Mouse (Mus musculus) ES-CJ7 (cell line): ENCODE measurements at regions not wholly inside any gene's neighbourhood (a gene's known extent, or its start where the extent isn't known, plus 50 kb on each side); places are given as distances from the start of the nearest gene placed in this dataset.

Source experiments
- DNase-seq: peaks from one replicate; pipeline ENCODE4 v3.0.0; 2011; ENCODE audit warnings: low read depth, low spot score

GRCm38 (mm10) chr5:22433512-22433911 lies 89.0 kb upstream of the Reln start:
- no peak for DNase-seq

DNA sequence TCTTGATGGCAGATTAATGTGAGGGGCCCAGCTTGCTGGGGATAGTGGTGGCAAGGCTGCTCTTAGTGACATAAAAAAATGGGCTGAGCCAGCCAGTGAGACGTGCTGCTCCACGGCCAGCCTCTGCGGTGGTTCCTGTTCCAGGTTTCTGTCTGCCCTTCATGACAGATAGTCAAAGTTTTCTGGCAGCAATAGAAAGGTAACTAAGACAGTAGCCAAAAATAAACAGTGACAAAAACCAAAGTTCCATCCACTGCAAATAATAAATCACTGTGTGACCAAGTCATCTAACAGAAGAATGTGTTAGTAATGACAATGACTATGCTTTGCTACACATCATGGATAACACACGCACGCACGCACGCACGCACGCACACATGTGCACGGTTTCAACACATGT lies 87.2 kb upstream of the Reln start:
- no peak for DNase-seq

- peak; percentile 26 for DNase-seq
These were observed 81.4 kb upstream of the Reln start for GRCm38 (mm10) chr5:22425706-22426417.

DNA sequence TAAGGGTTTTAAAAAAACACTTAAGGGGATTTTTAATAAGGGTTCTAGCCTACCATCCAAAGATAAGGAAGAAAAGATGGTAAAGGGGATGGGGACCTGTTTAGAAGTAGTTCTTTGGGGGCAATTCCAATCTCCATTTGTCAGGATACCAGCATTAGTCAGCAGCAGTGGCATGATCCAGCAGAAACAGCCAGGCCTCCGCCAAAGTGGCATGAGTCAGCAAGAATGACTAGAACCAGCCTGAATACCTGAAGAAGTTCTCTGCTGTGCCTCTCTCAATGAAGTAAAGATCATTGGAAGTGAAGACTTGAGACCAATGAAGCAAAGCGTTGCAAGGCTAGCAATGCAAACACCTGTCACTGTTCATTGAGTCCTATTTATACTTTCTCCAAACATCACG lies 71.5 kb upstream of the Reln start:
- peak; percentile 6 for DNase-seq

DNA sequence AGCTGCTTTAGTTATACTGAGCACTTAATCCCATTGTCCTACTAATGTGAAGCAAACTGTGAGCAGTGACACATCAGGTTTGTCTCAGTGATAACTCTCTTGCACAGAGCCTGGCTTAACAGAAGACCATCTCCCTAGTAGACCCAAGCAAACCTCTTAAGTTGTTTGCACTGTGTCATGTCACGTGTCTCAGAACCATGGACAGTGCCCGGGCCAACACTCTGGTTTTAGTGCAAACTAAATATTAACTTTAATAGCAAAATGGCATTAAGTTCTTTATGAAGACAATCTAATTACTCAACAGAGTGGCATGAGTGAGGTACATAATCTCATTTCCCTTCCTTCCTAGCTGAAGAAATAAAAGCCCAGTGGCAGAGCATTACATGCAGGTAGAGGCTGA lies 54.6 kb upstream of the Reln start:
- no peak for DNase-seq
